Mouse (Mus musculus) forebrain, embryonic 12.5 days (tissue): ENCODE measurements around the gene Grap. TPM values are rescaled to one million over a fixed set of nuclear protein-coding genes. Genes with fewer than 3 reads are reported as not detected.

Source experiments
- ATAC-seq: fragments of 200-750 bp; cut with Nextera tagmentation; 2 replicates; pipeline ENCODE4 v1.8.0; 2017; ENCODE audit warnings: moderate TSS enrichment; ENCODE audit not compliant: low FRiP score
- H3K27ac ChIP-seq: fragments of 300-500 bp; sonication (generic); 2 replicates; pipeline ENCODE4 v1.5.1; 2016; ENCODE audit warnings: mild to moderate bottlenecking
- H3K27me3 ChIP-seq: fragments of 300-500 bp; sonication (generic); 2 replicates; pipeline ENCODE4 v1.6.1; 2016; ENCODE audit warnings: mild to moderate bottlenecking
- H3K36me3 ChIP-seq: fragments of 300-500 bp; sonication (generic); replicated peaks from 2 replicates; pipeline ENCODE4 v1.6.1; 2016; ENCODE audit warnings: mild to moderate bottlenecking
- H3K4me1 ChIP-seq: fragments of 300-500 bp; sonication (generic); 2 replicates; pipeline ENCODE4 v1.6.1; 2016
- H3K4me2 ChIP-seq: fragments of 300-500 bp; sonication (generic); 2 replicates; pipeline ENCODE4 v1.6.1; 2016; ENCODE audit warnings: mild to moderate bottlenecking, moderate library complexity
- H3K4me3 ChIP-seq: fragments of 300-500 bp; sonication (generic); replicated peaks from 2 replicates; pipeline ENCODE4 v1.5.1; 2016; ENCODE audit warnings: mild to moderate bottlenecking
- H3K9ac ChIP-seq: fragments of 300-500 bp; sonication (generic); 2 replicates; pipeline ENCODE4 v1.6.1; 2016; ENCODE audit warnings: mild to moderate bottlenecking
- H3K9me3 ChIP-seq: fragments of 300-500 bp; sonication (generic); 2 replicates; pipeline ENCODE4 v1.6.1; 2016
- WGBS: fragments of 180-500 bp; shearing (Covaris S2); methylation state at CpG from one replicate; pipeline ENCODE4 v1.1.7; 2016; 5-methylcytosine and 5-hydroxymethylcytosine counted together
- polyA plus RNA-seq: library from polyadenylated mRNA; unstranded; fragments of >200 nt; fragmentation: Nextera tagmentation; extraction: Ambion mirVana; gene quantifications from 2 replicates; pipeline ENCODE4 v1.2.1, GENCODE M21; 2016

The Grap gene
- polyA plus RNA-seq, 1 experiment from 2014 or later = 6.0 TPM

DNA sequence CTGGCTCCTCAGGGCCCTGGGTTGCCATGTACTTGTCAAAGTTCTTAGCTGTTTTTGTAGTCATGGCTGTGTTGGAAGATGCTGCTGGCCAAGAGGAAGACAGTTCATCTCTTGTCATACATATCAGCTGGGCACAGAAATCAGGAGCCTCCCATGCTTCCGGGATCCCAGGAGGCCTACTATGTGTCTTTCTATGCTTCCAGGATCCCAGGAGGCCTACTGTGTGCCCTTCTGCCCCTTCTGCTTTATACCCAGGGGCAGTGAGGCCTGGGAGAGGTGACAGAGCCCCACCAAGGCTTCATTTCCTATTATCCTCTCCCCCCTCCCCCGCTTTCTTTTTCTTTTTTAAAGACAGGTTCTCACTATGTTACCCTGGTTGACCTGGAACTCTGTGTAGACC lies 52.5 kb downstream of the Grap start:
- ATAC-seq = no peak
- Histone ChIP-seq H3K27me3 (no peaks in the 10 kb centered on the region), H3K4me3 (no peak overlapping the region), H3K36me3 (no peaks in the 10 kb centered on the region), H3K27ac (no peak overlapping the region), H3K4me2 (no peak overlapping the region), H3K9me3 (no peaks in the 10 kb centered on the region), H3K9ac (no peak overlapping the region), H3K4me1 (peaks cover 7% of the 10 kb centered on the region)
- 93% methylated on average over 2 of the region's 2 CpGs for WGBS

DNA sequence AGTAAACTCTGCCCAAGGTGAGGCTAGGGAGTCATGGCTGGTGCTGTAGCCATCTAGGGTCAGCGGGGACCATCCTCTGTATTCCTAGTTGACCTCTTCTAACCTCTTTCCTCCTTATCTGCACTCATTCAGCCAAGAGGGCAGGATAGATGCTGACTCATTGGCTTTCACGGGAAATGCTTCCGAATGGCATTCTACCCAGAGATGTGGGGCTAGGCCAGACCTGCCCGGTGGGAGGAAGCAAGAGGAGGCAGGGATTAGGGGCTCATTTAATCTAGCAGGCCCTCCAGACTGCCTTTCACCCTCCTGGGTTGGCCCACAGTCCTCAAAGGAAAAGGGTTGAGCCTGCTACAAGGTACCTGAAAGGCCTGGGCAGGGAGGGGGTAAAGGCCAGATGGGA lies 53.2 kb downstream of the Grap start:
- Histone ChIP-seq H3K27me3 (no peaks in the 10 kb centered on the region), H3K4me2 (no peak overlapping the region), H3K9ac (no peak overlapping the region), H3K27ac (no peak overlapping the region), H3K36me3 (no peaks in the 10 kb centered on the region), H3K4me1 (peaks cover 6% of the 10 kb centered on the region; the same call in 1 of the 2 replicates), H3K4me3 (no peak overlapping the region), H3K9me3 (no peaks in the 10 kb centered on the region)
- ATAC-seq = no peak
- WGBS = 64% methylated on average over 4 of the region's 4 CpGs

DNA sequence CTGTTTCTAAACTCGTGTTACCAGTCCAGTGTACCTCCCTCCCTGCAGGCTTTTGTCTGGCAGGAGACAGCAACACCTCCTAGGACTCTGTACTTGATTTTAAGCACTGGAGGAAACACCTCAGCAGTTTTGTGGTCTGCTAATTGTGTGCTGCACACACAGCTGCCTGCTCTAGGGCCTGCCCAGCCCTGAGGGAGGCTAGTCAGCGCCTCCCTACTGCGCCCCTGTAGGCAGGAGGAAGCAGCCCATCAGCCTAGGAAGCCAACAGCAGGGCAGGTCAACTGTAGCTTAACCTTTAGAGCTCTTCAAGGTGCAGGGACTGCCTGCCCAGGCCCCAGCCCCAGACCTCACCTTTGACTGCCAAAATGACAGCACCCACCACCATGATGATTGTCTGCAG lies 55.9 kb downstream of the Grap start:
- ATAC-seq = no peak
- no peak overlapping the region for H3K27ac ChIP-seq
- no peak overlapping the region for H3K9ac ChIP-seq
- H3K4me1 ChIP-seq = no peaks in the 10 kb centered on the region
- H3K4me2 ChIP-seq = no peak overlapping the region
- 63% methylated on average over 3 of the region's 3 CpGs for WGBS
- H3K4me3 ChIP-seq = no peak overlapping the region
- H3K9me3 ChIP-seq = no peaks in the 10 kb centered on the region
- no peaks in the 10 kb centered on the region; the same call in 1 of the 2 replicates for H3K27me3 ChIP-seq
- no peaks in the 10 kb centered on the region for H3K36me3 ChIP-seq

DNA sequence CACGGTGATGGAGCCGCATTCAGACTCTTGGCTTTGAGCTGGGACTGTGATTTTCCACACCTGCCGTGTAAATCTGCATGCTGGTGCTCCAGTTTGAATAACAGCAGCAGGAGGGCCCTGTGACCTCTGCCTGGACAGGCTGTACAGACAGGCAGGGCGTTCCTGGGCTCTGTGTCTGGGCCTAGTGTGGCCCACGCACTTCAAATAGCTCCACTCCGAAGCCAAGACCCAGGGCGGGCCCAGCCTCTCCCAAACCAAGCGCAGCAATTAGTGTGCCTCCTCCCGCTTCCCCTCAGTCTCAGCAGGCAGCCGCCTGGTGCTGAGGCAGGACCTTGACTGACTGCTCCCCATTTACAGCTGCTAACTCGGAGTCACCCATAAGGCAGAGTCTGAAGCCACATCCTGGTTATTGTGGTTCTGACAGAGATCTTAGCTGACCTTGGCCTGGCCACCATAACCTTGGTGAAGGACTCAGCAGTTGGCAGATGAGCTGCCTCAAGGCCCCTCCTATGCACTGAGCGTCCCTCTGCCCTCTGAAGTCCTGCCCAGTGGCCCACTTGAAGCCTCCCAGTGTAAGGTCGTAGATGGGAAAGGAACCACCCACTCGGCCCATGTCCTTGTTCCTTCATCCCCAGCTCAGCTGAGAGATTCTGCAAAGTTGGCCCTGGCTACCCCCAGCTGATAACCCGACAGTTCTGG lies 60.2 kb downstream of the Grap start:
- no peak for ATAC-seq
- H3K4me1 ChIP-seq = no peaks in the 10 kb centered on the region
- no peak overlapping the region for H3K4me2 ChIP-seq
- no peaks in the 10 kb centered on the region; the same call in 1 of the 2 replicates for H3K27me3 ChIP-seq
- WGBS = 62% methylated on average over 15 of the region's 15 CpGs
- no peak overlapping the region for H3K27ac ChIP-seq
- H3K4me3 ChIP-seq = no peak overlapping the region
- no peak overlapping the region for H3K9ac ChIP-seq
- H3K36me3 ChIP-seq = no peaks in the 10 kb centered on the region
- no peaks in the 10 kb centered on the region for H3K9me3 ChIP-seq

DNA sequence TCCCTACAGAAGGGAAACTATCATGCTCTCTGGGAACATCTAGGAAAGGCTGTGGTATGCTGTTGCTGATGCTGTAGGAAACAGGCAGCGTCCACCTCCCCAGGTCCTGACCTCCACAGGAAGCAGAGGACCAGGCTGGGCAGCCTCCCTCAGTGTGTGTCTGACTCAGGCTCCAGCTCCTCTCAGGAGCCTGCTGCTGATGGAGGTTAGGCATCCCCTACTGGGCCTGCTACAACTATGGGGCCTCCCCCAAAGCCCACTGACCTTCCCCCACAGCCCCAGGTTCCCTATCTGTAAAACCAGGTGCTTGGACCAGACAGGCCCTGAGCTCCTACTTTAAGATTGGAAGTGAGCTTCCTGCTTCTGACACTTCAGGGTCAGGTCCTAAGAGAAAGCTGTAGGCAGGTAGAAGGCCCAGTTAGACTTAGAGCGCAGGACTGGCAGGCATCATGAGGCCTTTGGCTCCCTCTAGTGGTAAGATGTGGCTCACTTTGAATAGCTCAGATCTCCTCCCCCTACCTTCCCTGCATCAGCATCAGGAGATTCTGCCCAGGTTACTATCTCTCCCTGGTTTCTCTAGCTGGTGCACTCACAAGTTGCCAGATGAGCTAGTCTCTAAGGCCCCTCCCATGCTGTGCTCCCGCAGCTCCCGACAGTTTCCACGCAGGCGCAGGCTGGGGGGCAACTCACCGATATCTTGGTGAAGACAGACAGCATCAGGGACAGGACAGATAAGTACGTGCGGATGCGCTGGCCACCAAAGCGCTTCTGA lies 61.5 kb downstream of the Grap start:
- Histone ChIP-seq H3K4me2 (no peak overlapping the region), H3K36me3 (no peaks in the 10 kb centered on the region), H3K9me3 (no peaks in the 10 kb centered on the region), H3K9ac (no peak overlapping the region), H3K27me3 (no peaks in the 10 kb centered on the region; the same call in 1 of the 2 replicates), H3K4me1 (no peaks in the 10 kb centered on the region), H3K4me3 (no peak overlapping the region), H3K27ac (no peak overlapping the region)
- peak; percentile 69; the same call in 1 of the 2 replicates for ATAC-seq
- 50% methylated on average over 11 of the region's 11 CpGs for WGBS

DNA sequence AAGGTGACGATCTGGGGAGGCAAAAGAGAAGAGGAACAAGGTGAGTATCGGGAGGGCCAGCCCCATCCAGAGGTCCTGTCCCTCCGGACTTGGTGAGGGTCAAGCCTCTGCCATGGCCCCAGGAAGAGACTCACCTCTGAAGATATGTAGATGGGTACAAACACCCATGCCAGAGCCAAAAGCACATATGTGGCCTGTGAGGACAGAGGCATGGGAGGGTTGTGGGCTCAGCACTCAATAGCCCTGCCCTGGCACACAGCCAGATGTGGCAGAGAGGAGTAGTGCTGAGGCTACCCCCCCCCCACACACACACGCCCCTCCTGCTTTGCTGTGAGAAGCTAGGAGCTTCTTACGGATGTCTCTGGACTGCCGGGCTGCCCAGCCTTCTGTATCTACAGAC lies 62.1 kb downstream of the Grap start:
- Histone ChIP-seq H3K4me3 (no peak overlapping the region), H3K27ac (no peak overlapping the region), H3K27me3 (no peaks in the 10 kb centered on the region; the same call in 1 of the 2 replicates), H3K9me3 (no peaks in the 10 kb centered on the region), H3K9ac (no peak overlapping the region), H3K4me2 (no peak overlapping the region), H3K4me1 (no peaks in the 10 kb centered on the region), H3K36me3 (no peaks in the 10 kb centered on the region)
- WGBS = 68% methylated on average over 6 of the region's 6 CpGs
- ATAC-seq = no peak

DNA sequence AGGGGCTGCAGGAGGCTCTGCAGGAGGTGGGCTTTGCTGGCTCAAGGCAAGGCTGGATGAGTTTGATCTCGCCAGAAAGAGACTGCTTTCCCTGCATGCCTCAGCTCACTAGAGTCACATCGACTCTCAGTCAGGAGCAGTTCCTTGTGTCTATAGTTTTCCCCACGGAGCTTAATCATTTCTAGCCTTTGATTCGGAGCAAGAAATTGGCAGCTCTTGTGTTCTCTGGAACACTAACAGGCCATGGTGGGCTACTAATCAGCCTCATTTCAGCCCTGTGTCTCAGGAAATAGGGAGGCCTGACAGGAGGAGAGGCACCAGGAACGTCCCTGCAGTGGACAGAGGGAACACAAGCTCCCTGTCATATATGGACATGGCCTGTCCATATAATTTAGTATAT lies 64.9 kb downstream of the Grap start:
- Histone ChIP-seq H3K27ac (no peak overlapping the region), H3K9ac (no peak overlapping the region), H3K4me3 (no peak overlapping the region), H3K4me2 (no peak overlapping the region), H3K9me3 (no peaks in the 10 kb centered on the region), H3K36me3 (no peaks in the 10 kb centered on the region), H3K4me1 (no peaks in the 10 kb centered on the region), H3K27me3 (no peaks in the 10 kb centered on the region; the same call in 1 of the 2 replicates)
- 58% methylated on average over 5 of the region's 5 CpGs for WGBS
- no peak for ATAC-seq

DNA sequence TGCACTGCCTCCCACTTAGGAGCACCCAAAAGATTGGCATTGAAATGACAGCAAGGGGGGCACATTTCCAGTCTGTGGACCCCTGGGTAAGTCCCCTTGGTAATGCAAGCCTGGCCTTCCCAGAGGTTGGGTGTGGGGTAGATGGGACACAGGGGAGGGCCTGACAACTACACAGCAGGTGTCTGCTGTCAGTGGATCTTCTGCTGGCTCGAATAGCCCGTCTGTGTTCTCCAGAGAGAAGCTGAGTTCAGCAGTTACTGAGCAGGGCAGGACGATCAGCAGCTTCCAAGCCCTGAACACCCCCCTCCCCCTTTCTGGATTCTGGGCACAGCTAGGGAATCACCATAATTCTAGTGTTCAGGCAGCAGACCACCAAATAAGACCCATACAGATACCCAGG lies 66.3 kb downstream of the Grap start:
- Histone ChIP-seq H3K4me2 (no peak overlapping the region), H3K9me3 (no peaks in the 10 kb centered on the region), H3K9ac (no peak overlapping the region), H3K4me1 (no peaks in the 10 kb centered on the region), H3K36me3 (no peaks in the 10 kb centered on the region), H3K4me3 (no peak overlapping the region), H3K27ac (no peak overlapping the region), H3K27me3 (no peaks in the 10 kb centered on the region)
- 72% methylated on average over 3 of the region's 3 CpGs for WGBS
- no peak for ATAC-seq

DNA sequence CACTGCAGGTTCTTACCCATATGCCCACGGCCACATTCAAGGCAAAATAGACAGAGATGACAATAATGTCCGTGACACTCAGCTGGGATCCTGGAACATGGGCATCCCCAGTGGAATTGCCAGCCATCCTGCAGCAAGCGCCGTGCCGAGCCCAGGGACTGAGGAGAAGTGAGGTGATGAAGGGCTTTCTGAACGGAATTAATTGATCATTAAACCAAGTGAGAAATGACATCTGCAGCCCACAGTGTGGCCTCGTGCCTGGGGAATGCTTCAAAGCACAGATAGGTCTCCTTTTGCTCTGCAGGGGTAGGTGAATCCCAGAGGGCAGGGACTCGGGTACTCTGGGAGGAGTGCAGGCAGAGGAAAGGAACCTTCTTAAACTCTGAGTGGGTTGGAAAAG lies 66.8 kb downstream of the Grap start:
- ATAC-seq = no peak
- Histone ChIP-seq H3K27me3 (no peaks in the 10 kb centered on the region), H3K9ac (no peak overlapping the region), H3K27ac (no peak overlapping the region), H3K4me1 (no peaks in the 10 kb centered on the region), H3K9me3 (no peaks in the 10 kb centered on the region), H3K4me3 (no peak overlapping the region), H3K36me3 (no peaks in the 10 kb centered on the region), H3K4me2 (no peak overlapping the region)
- 81% methylated on average over 8 of the region's 8 CpGs for WGBS

DNA sequence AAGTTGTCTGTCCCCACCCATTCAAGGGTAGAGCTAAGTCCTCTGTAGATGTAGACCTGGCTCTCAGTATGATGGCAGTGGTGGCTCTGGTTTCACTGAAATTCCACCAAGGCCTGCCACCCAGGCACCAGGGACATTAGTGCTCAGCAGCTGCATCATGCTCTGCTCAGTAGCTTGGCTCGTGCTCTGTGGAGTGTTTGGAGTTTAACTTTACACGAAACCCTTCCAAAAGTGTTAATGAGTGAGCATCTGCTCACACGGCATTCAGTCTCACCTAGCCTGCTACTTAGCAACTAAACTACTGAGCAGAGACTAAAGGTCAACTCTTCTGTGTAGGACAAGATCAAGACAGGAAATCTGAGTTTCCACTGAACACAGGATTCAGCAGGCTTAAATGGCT lies 67.6 kb downstream of the Grap start, which contains the start of gene Slc5a10:
Gene Slc5a10, minus strand, starts transcription at position 191 of the 400 bp plus-strand sequence.
- 76% methylated on average over 3 of the region's 3 CpGs for WGBS
- ATAC-seq = no peak
- Histone ChIP-seq H3K27me3 (no peaks in the 10 kb centered on the region), H3K9ac (no peak within 1 kb of the TSS), H3K4me1 (no peaks in the 10 kb centered on the region), H3K9me3 (no peaks in the 10 kb centered on the region), H3K4me3 (no peak within 1 kb of the TSS), H3K4me2 (no peak within 1 kb of the TSS), H3K36me3 (no peaks in the 10 kb centered on the region), H3K27ac (no peak within 1 kb of the TSS)

DNA sequence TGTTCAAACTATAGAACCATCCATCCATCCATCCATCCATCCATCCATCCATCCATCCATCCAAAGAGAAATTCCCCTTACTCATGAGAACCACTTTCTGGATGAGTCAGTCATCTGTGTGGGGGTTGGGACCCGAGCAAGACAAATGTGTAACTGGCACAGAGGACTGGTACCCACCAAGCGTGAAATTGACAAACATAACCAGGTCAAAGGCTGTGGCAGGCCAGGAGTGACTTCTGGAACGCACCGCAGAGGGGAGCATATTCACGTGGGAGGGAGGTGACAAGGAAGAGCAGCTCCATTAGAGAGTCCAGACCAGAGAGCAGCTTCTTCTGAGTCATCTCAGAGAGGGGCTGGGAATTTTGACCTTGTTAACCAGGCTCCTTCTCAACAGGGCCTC lies 69.0 kb downstream of the Grap start:
- Histone ChIP-seq H3K4me2 (no peak overlapping the region), H3K4me1 (no peaks in the 10 kb centered on the region), H3K9ac (no peak overlapping the region), H3K27me3 (no peaks in the 10 kb centered on the region), H3K27ac (no peak overlapping the region), H3K36me3 (peaks cover 10% of the 10 kb centered on the region), H3K4me3 (no peak overlapping the region), H3K9me3 (no peaks in the 10 kb centered on the region)
- ATAC-seq = no peak
- WGBS = 80% methylated on average over 5 of the region's 5 CpGs
